Mouse (Mus musculus): ENCODE data around the gene Rtraf.

GRCm38 (mm10) chr14:19777945-19778344 is 45.7 kb downstream of the Rtraf start:
- no peak for TF ChIP-seq GATA1 (IDR thresholded peaks at IDR 0.05; ENCODE audit: low read length)
- no peak for TF ChIP-seq TAL1 (IDR thresholded peaks at IDR 0.05; ENCODE audit: low read length)
